Mouse (Mus musculus) midbrain, embryonic 13.5 days (tissue): ENCODE measurements around the gene Cxcl17. TPM values are rescaled to one million over a fixed set of nuclear protein-coding genes. Genes with fewer than 3 reads are reported as not detected.

Experiments
- ATAC-seq: fragments of 200-750 bp; cut with Nextera tagmentation; 2 replicates; pipeline ENCODE4 v1.8.0; 2017; ENCODE audit warnings: mild to moderate bottlenecking, moderate TSS enrichment, moderate library complexity
- H3K27ac ChIP-seq: fragments of 300-500 bp; sonication (generic); 2 replicates; pipeline ENCODE4 v1.5.1; 2015; ENCODE audit warnings: inconsistent platforms, mild to moderate bottlenecking, moderate library complexity
- H3K27me3 ChIP-seq: fragments of 300-500 bp; sonication (generic); 2 replicates; pipeline ENCODE4 v1.6.1; 2015; ENCODE audit warnings: mild to moderate bottlenecking, inconsistent platforms
- H3K36me3 ChIP-seq: fragments of 300-500 bp; sonication (generic); 2 replicates; pipeline ENCODE4 v1.6.1; 2015; ENCODE audit warnings: mild to moderate bottlenecking, inconsistent platforms
- H3K4me1 ChIP-seq: fragments of 300-500 bp; sonication (generic); replicated peaks from 2 replicates; pipeline ENCODE4 v1.6.1; 2015; ENCODE audit warnings: inconsistent platforms
- H3K4me2 ChIP-seq: fragments of 300-500 bp; sonication (generic); replicated peaks from 2 replicates; pipeline ENCODE4 v1.6.1; 2015; ENCODE audit warnings: moderate library complexity, mild to moderate bottlenecking, inconsistent platforms
- H3K4me3 ChIP-seq: fragments of 300-500 bp; sonication (generic); replicated peaks from 2 replicates; pipeline ENCODE4 v1.5.1; 2015; ENCODE audit warnings: mild to moderate bottlenecking, inconsistent platforms
- H3K9ac ChIP-seq: fragments of 300-500 bp; sonication (generic); replicated peaks from 2 replicates; pipeline ENCODE4 v1.6.1; 2015; ENCODE audit warnings: mild to moderate bottlenecking, inconsistent platforms
- H3K9me3 ChIP-seq: fragments of 300-500 bp; sonication (generic); 2 replicates; pipeline ENCODE4 v1.6.1; 2016; ENCODE audit warnings: mild to moderate bottlenecking, inconsistent platforms
- WGBS: fragments of 180-500 bp; shearing (Covaris S2); methylation state at CpG from one replicate; pipeline ENCODE4 v1.1.7; 2015; 5-methylcytosine and 5-hydroxymethylcytosine counted together
- polyA plus RNA-seq: library from polyadenylated mRNA; unstranded; fragments of >200 nt; fragmentation: Nextera tagmentation; extraction: Ambion mirVana; gene quantifications from 2 replicates; pipeline ENCODE4 v1.2.1, GENCODE M21; 2015

Gene Cxcl17
- polyA plus RNA-seq, 1 experiment from 2014 or later: 0.51 TPM

DNA sequence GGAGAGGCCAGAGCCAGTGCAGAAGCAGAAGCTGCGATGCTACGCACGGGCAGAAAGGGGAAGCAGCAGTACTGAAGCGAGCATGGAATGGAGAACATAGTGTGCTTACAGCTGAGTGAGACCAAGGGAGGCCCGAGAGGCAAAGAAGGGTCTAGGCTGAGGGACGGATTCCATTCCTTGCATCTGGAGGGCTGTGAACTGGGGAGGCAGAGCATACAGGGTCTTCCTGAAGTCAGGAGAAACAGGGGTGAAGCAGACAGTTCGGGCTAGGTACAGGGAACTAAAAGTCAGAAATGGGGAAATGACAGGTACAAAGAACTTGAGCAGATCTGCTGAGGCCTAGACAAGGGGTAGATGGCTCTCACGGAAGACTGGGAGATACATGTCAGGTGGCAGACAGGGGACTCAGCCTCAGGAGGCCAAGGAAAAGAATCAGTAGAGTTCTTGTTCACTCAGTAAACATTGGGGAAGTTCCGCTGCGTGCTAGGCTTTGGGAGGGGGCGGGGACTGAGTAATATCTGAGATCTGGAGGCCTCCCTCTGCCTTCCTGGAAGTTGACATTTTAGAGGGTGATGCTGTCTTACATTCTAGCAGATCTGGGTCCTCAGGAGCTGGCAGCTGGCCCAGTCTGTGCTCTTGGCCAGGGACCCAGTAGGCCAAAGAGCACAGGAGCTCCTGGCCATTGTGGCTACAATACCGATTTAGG lies 26.7 kb downstream of the Cxcl17 start:
- H3K27ac ChIP-seq: no peak overlapping the region
- H3K9ac ChIP-seq: peak overlapping the region; percentile 2; the same call in 1 of the 2 replicates

DNA sequence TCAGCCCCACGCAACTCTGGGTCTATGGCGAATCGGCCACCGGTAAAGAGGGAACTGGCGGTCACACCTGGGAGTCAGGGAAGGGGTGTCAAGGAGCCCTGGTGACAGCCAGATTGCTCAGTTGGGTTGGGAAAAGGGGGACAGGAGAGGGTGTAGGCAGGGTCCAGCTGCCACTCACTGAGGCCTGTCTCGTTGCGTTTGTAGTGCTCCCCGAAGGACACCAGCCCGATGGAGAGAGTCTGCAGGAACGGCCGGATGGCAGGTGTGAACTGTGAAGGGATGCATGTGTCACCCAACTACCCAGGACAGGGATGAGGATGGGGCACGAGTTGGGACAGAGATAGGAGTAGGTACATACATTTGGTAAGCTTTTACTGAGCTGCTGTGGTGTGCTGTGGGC lies 27.4 kb downstream of the Cxcl17 start:
- Histone ChIP-seq H3K27me3 (peaks cover 10% of the 10 kb centered on the region), H3K9me3 (no peaks in the 10 kb centered on the region), H3K4me2 (no peak overlapping the region), H3K27ac (no peak overlapping the region), H3K4me1 (peaks cover 8% of the 10 kb centered on the region), H3K4me3 (no peak overlapping the region), H3K36me3 (peaks cover 79% of the 10 kb centered on the region), H3K9ac (peak overlapping the region; percentile 2; the same call in 1 of the 2 replicates)
- WGBS: 93% methylated on average over 12 of the region's 12 CpGs
- no peak for ATAC-seq

More for the DNA sequence above, 26.7 kb downstream of the Cxcl17 start:
- no peak overlapping the region for H3K4me2 ChIP-seq
- H3K4me3 ChIP-seq: no peak overlapping the region
- H3K36me3 ChIP-seq: peaks cover 73% of the 10 kb centered on the region
- peaks cover 13% of the 10 kb centered on the region for H3K4me1 ChIP-seq
- ATAC-seq: no peak
- WGBS: 84% methylated on average over 12 of the region's 12 CpGs
- 0 out of 2 replicates have a peak, but pooled peaks cover 4% of the 10 kb centered on the region for H3K27me3 ChIP-seq
- no peaks in the 10 kb centered on the region for H3K9me3 ChIP-seq

DNA sequence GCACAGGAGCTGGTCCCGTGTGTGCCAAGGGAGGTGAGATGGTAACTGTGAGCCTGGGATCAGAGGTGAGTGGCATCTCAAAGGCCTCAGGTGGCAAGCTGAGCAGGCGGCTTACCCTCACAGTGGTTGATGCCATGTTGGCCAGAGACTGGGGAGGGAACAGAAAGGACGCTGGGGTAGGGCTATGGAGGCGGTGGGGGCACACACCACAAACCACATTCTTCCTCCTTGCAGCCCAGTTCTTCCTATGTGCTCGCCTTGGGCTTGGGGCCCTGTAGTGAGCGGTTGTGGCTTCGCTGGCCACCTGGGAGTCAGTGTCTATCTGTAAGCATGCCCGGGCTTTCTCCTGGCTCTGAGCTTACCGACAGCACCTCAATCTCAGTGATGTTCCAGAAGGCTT lies 27.9 kb downstream of the Cxcl17 start:
- no peak for ATAC-seq
- Histone ChIP-seq H3K9me3 (no peaks in the 10 kb centered on the region), H3K4me2 (no peak overlapping the region), H3K27ac (no peak overlapping the region), H3K4me3 (no peak overlapping the region), H3K4me1 (peaks cover 8% of the 10 kb centered on the region), H3K36me3 (peaks cover 79% of the 10 kb centered on the region), H3K9ac (no peak overlapping the region), H3K27me3 (peaks cover 11% of the 10 kb centered on the region)
- WGBS: 88% methylated on average over 9 of the region's 9 CpGs

DNA sequence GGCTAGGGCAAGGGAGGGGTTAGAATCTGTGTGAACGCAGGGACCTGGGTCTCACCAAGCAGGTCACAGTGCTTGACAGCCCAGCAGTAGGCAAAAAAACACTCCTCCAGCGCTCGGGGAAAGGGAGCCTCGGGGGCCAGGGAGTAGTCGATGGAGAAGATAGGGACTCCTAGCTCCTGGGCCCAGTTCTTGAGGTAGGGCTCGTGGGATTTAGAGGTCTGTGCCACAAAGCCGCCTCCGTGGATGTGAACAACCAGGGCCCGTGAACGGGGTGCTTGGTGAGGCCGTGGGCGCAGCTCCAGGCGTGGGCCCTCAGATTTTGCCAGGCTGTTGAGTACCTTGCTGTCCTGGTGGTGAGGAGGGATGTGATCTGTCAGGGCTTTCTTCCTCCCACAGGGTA lies 28.4 kb downstream of the Cxcl17 start:
- Histone ChIP-seq H3K4me1 (peaks cover 10% of the 10 kb centered on the region), H3K9me3 (no peaks in the 10 kb centered on the region), H3K4me2 (no peak overlapping the region), H3K9ac (no peak overlapping the region), H3K27me3 (peaks cover 11% of the 10 kb centered on the region), H3K4me3 (no peak overlapping the region), H3K36me3 (peaks cover 79% of the 10 kb centered on the region), H3K27ac (no peak overlapping the region)
- 88% methylated on average over 13 of the region's 13 CpGs for WGBS
- ATAC-seq: no peak

DNA sequence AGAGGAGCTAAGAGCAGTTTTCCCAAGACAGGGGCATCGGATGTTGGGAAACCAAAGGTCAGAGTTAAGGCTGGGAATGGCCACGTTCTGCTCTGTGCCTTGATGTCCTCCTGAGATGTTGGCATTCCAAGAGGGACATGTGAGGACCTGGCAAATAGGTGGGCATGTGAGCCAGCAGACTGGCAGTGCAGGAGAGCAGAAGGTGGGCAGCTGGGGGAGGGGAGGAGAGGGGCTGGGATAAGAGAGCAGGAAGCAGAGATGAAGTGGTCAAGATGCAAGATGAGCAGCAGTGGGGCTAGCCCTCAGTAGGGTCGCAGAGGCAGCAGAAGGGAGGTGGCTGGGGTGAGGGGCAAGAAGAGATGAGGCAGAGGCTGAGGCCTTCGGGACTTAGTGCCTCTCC lies 28.8 kb downstream of the Cxcl17 start:
- peaks cover 79% of the 10 kb centered on the region for H3K36me3 ChIP-seq
- no peak overlapping the region for H3K27ac ChIP-seq
- peaks cover 11% of the 10 kb centered on the region for H3K27me3 ChIP-seq
- H3K9ac ChIP-seq: no peak overlapping the region
- ATAC-seq: no peak
- no peak overlapping the region for H3K4me2 ChIP-seq
- no peaks in the 10 kb centered on the region for H3K9me3 ChIP-seq
- peaks cover 13% of the 10 kb centered on the region for H3K4me1 ChIP-seq
- WGBS: 86% methylated on average over 4 of the region's 4 CpGs
- no peak overlapping the region for H3K4me3 ChIP-seq

DNA sequence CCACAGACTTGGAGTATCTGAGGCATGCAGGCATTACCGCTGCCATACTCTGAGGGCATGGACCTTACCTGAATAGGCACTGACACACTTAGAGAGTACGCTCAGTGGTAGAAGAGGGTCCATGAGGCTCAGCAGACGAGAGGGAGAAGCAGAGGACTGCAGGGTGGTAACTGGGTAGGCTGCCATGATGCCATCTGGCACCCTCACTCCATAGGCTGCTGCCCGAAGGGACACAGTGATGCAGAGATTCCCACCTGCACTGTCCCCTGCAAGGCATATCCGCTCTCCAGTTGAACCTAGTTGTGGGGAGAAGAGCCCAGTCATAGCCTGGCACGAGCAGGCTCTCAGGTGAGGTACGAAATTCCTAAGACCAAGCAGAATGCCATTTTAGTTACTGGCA lies 29.3 kb downstream of the Cxcl17 start:
- Histone ChIP-seq H3K27me3 (peaks cover 11% of the 10 kb centered on the region), H3K27ac (no peak overlapping the region), H3K9me3 (no peaks in the 10 kb centered on the region), H3K9ac (no peak overlapping the region), H3K4me1 (peaks cover 13% of the 10 kb centered on the region), H3K4me2 (no peak overlapping the region), H3K36me3 (peaks cover 77% of the 10 kb centered on the region), H3K4me3 (no peak overlapping the region)
- no peak for ATAC-seq
- 89% methylated on average over 7 of the region's 7 CpGs for WGBS

DNA sequence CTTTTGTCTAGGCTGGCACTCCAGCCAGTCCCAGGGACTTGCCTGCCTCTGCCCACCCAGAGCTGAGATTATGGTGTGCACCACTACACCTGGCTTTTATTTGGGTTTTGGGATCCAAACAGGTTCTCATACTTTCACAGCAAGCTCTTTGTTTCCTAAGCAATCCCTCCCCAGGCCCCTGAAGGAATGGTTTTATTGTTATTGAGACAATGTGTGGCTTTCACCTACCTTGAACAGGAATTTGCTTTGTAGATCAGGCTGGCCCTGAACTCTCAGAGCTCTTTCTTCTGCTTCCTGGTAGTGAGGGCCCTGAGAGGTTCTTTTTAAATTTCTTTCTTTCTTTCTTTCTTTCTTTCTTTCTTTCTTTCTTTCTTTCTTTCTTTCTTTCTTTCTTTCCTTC lies 30.1 kb downstream of the Cxcl17 start:
- H3K36me3 ChIP-seq: peaks cover 68% of the 10 kb centered on the region
- no peaks in the 10 kb centered on the region for H3K9me3 ChIP-seq
- peaks cover 11% of the 10 kb centered on the region for H3K27me3 ChIP-seq
- ATAC-seq: no peak
- H3K4me2 ChIP-seq: no peak overlapping the region
- H3K4me3 ChIP-seq: no peak overlapping the region
- no peak overlapping the region for H3K27ac ChIP-seq
- no peak overlapping the region for H3K9ac ChIP-seq
- H3K4me1 ChIP-seq: peaks cover 13% of the 10 kb centered on the region

DNA sequence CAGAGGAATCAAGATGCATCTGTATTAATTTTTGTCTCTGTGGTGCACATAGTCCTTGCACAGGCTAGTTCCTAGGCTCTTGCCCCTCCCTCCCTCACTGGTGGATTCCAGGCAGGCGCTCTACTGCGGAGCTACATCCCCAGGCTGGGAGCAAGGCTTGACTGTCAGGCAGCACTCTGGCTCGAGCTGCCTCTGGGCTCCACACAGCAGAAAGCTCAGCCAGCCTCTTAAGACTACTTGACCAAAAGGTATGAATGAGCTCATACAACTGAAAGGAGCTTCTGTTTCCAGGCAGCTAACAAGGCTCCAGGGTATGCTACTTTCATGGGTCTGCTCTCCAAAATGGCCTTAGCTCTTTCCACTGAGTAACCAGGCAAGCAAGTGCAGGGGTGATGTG lies 31.4 kb downstream of the Cxcl17 start:
- peaks cover 56% of the 10 kb centered on the region for H3K36me3 ChIP-seq
- no peak for ATAC-seq
- peaks cover 20% of the 10 kb centered on the region for H3K4me1 ChIP-seq
- peaks cover 14% of the 10 kb centered on the region for H3K27me3 ChIP-seq
- no peak overlapping the region for H3K9ac ChIP-seq
- no peak overlapping the region for H3K27ac ChIP-seq
- H3K9me3 ChIP-seq: no peaks in the 10 kb centered on the region
- no peak overlapping the region for H3K4me2 ChIP-seq
- WGBS: 18% methylated on average over 3 of the region's 3 CpGs
- no peak overlapping the region for H3K4me3 ChIP-seq

DNA sequence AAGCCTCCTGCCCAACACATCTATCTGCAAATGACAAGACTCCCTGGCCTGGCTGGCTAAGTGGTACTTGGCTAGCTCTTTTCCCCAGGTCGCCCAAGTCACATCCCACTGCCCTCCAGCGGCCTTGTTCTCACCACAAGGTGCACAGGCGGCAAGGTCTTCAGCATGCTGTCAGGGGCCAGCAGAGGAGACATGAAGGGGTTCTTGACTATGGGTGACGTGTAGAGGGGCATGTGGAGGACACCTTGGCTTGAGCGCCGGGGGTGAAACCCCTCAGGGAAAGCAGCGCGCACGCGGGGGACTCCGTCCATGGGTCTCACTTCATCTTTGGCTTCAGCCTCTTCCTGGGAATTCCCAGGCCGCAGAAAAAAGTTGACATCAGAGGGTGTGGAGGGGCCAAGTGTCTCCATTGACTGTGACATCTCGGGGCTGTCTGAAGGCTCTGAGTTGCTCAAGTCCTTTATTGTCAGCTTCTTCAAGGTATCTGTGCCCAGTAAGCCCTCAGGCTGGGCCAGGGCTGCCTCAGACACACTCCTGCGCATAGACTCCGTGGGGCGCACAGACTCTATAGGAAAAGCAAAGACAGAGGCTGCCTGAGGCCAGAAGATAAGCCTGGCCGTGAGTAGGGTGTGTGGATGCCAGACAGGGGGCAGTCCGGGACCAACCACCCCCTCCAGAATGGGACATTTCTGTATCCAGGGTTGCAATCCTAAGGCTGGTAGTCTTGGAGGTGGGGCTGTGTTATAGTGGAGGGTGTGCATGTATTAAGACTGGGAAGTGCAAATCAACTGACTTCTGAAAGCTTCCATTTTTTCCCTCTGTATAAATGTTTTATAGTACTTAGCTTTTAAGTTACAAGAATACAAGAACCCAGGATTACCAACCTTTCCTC lies 32.0 kb downstream of the Cxcl17 start:
- 0 out of 2 replicates have a peak, but pooled peaks have one; percentile 2 for ATAC-seq
- Histone ChIP-seq H3K4me2 (peak overlapping the region; percentile 65), H3K27ac (no peak overlapping the region)

DNA sequence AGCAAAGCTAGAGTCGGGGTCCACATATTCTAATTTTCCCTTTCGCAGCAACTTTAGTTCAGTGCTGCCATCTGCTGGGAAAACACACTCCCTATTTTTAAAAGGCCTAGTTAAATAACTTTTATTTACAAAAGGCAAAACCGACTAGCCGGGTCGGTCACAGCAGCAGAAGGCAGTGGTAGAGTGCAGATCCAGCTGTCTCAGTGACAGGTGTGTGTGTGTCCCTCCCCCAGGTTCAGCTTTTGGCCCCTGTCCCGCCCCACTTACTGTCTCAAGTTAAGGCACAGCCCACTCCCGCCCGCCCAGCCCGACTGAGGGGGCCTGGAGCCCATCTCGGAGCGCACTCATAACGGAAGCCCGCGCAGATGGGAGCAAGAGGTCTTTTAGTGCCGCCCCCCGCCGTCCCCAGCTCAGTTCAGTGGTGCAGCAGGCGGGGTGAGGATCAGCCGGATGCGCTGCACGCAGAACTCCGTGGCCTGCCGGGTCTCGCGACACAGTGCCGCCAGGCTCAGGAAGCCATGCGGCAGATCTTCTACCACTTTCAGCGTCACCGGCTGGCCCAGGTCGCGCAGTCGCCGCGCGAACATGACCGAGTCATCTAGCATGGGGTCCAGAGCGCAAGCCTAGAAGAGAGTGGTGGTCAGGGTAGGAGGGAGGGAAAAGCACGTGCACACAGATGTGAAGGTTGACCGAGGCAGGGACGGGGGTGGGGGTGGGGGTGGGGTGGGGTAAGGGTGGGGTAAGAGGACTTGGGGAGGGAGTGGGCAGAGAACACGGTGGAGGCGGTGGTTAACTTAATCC lies 32.9 kb downstream of the Cxcl17 start:
- Histone ChIP-seq H3K9me3 (no peaks in the 10 kb centered on the region), H3K36me3 (peaks cover 40% of the 10 kb centered on the region), H3K4me3 (peak overlapping the region; percentile 34), H3K27ac (no peak overlapping the region), H3K27me3 (peaks cover 17% of the 10 kb centered on the region), H3K9ac (peak overlapping the region; percentile 66), H3K4me1 (peaks cover 20% of the 10 kb centered on the region), H3K4me2 (peak overlapping the region; percentile 65)
- WGBS: 1% methylated on average over 42 of the region's 42 CpGs
- peak; percentile 66 for ATAC-seq

More for the DNA sequence above, 32.0 kb downstream of the Cxcl17 start:
- no peaks in the 10 kb centered on the region for H3K9me3 ChIP-seq
- peaks cover 49% of the 10 kb centered on the region for H3K36me3 ChIP-seq
- WGBS: 57% methylated on average over 18 of the region's 18 CpGs
- H3K27me3 ChIP-seq: peaks cover 14% of the 10 kb centered on the region
- H3K9ac ChIP-seq: no peak overlapping the region
- H3K4me3 ChIP-seq: peak overlapping the region; percentile 34; the same call in 1 of the 2 replicates
- peaks cover 20% of the 10 kb centered on the region for H3K4me1 ChIP-seq

DNA sequence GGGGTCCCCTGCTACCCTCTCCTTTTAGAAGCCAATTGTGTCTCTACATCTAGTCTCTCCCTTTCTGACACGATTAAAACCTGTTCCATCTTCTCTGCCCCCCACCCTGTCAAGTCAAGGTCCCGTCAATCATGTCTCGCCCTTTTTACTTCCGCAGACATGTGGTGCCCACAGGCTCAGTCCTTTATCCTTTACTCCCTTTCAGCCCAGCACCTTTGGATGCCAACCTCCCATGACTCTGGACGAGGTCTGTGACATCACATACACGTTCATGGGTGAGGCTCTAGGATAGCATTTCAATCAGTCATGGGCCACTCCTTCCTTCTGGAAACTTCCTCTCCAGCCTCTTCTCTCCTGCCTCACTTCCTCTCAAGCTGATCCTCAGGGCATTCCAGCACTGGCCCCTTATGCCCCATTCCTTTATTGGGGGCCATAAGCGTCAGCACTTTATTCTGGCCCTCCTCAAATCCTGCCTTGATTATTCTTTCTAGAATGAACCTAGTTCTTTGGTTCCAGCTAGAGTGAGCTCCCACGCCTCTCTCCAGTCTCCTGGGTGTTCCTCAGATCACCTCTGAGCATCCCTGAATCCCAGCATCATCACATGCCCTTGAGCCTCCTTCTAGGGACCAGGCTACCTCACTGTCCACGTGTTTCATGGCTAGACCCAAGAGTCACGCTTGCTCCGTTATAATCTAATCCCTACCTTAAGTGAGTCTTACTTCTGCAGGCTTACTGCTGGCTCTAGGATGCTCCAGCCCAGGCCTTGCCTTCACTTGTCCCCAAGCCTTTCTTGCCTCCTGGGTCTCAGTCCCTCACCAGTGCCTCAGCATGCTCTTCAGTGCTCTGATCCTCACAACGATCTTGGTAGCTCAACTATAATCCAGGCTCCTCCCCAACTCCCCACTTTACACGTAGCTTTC lies 34.2 kb downstream of the Cxcl17 start:
- Histone ChIP-seq H3K27me3 (peaks cover 20% of the 10 kb centered on the region), H3K4me3 (no peak overlapping the region), H3K4me1 (peaks cover 25% of the 10 kb centered on the region), H3K27ac (no peak overlapping the region), H3K4me2 (no peak overlapping the region), H3K36me3 (peaks cover 27% of the 10 kb centered on the region), H3K9ac (no peak overlapping the region), H3K9me3 (no peaks in the 10 kb centered on the region)
- 82% methylated on average over 13 of the region's 13 CpGs for WGBS
- no peak for ATAC-seq
